Mouse (Mus musculus) mouse embryonic stem cell (cell line): Measurements from ENCODE around the gene Lpin2.

Experiments used
- in situ Hi-C, 2 experiments: fragments of 300-500 bp; cut with MboI; formaldehyde crosslinking; loops; 1 replicate in 1 of 2; 3 replicates in 1 of 2; pipeline ENCODE4 v1.14.3; 2019 to 2020; ENCODE audit warnings: low sequenced_read_pairs in 2 of 2, low pct_unique_long_range_greater_than_20kb in 1 of 2, mixed read lengths in 1 of 2; ENCODE audit not compliant: unreplicated experiment in 1 of 2

Gene Lpin2

DNA sequence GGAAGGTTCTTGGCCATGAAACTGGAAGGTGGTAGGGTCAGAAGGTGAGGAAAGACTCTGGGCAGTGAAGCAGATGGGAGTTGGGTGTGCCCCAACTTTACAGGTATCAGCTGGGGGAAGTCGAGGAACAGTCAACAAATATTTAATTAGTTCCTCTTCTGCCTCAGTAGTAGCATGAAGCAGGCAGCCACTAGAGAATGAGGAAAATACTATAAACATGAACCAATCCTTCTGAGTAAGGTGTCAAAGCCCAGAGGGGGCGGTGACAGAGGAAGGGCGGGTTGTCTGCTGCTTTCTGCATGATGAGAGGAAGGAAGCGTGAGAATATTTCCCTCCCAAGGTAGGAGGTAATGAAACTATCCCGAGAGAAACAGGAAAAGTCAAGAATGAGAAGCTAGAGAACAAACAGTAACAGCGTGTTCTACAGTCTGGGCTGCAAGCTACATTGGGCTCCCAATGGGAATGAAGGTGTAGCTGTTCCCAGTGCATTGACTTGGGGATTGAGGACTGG lies at the start of gene Lpin2:
Gene Lpin2, plus strand, starts transcription at position 350 of the 511 bp plus-strand sequence.
- in situ Hi-C loops = no loop called here

DNA sequence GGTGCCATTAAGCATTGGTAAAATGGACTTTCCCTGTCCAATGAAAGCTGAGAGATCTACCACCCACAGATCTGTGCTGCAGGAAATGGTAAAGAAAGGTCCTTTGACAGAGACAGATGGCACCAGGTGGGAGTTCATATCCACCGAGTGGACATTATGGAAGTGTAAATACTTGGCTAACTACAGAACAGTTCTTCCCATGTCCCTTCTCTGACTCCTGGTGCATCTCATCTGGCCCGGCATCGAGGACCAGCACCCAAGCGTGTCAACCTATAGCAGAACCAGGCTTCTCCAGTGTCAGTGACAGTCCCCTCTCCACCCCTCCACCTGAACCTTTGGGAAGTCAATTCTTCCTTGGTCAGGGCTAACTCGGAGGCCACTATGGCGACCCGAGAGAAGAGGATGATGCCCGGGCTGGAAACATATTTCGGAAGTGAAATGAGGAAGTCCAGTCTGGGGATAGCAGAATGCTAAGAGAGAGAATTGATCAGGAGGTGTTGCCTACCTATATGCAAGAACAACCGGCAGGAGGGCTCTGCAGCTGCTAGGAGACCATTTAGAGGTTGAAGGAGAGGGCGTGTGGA lies 49.4 kb upstream of the Lpin2 start:
- in situ Hi-C loops = no loop called here

DNA sequence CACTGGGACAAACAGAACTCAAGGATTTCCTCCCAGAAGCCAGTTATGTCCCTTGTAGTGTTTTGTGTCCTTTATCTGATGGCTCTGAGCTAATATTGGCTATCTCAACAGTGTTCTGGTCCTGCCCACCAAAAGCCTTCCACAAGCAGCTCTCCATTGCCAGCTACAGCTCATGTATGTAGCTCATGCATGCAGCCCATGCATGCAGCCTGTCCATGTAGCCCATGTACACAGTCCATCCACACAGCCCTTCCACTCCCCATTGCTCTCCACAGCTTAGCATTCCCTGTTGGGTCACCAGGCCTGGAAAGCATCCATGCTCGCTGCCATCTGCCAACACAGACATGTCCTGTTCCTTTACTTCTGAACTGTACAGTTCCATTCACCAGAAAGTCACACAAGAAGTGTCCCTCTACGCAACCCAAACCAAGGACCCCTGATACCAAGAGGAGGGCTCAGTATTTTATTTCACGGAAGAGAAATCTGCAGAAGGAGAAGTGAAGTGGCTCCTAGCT lies 47.9 kb upstream of the Lpin2 start:
- in situ Hi-C loops = no loop called here

DNA sequence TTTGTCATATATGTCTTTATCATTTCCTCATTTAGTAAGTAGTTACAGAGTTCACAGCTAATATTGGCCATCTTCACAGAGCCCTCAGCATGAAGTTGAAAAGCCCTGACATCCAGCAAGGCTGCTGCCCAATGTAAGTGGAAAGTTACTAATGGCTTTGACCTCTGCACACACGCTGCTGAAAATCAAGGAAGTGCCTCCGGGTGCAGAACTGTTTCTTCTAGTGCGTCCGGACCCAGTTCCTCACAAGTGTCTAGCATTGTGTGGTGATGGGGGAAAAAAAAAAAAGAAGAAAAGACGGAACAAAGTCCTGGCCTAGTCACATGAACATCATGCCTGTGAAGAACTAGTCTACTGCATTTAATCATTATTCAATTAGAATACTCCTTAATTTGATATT lies 47.3 kb upstream of the Lpin2 start:
- in situ Hi-C loops = no loop called here

DNA sequence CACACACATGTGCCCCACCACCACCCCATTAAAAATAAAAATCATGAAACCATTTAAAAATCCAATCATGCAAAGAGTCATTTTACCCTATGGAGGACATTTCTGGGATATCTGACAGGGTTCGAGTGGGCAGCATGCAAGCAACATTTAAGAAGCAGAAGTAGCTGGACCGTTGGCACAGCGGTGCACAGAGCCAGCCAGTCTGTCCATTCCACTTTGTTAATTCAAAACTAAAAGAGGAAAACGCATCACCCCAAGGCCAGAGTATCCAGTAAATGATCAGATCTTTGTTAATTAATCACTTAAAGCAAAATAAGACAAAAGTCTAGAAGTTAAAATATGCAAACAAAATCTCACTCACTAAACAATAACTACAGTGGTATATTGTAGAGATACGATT lies 46.5 kb upstream of the Lpin2 start:
- in situ Hi-C loops = no loop called here

DNA sequence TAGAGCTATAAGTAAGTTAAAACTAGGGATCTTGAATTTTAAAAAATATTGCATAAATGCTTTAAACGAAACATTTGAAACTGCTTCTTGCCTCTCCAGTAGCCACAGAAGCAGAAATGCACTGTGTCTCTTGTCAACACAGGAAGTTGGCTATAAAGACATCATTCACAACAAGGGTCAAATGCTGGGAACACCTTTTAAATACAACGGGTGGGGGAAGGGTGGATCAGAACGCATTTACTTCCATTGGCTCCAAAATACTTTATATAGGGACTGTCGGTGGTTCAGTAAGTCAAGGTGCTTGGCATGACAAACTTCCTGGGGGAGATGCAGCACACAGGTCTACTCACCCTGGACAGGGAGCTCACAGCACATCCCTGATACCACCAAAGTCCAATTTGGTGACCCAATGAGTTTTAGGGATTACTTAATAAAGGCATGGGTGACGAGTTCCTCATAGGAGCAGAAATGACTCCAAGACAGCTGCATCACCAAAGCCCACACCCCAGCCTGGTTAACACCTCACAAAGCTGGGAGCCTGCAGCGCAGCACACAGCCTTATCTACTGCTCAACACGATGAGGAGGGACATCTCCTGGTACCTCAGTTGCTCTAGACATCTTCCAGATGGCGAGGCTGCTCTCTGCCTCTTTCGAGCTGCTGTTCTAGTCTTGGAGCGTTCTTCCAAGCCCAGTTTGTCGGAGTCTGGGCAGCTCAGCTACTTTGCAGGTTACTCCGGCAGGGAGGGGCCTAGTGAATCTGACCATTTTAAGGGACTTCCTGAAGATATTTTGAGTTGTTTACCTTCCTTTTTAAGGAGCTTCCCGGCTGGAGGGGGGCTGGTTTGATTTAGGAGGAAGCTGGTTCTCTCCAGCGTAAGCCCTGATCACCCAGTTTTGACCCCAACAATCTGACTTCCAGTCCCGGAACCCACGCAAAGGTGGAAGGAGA lies 45.7 kb upstream of the Lpin2 start:
- in situ Hi-C loops = no loop called here

DNA sequence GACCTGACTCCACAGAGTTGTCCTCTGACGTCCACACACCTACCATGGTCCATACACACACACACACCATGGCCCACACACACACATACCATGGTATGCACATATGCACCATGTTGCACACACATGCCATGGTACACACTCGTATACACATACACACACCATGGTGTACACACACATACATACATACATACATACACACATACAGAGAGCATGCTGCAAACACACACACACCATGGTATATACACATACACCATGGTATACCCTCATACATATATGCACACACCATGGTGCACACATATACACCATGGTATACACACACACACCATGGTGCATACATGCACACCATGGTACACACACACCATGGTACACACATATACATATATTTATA lies 45.0 kb upstream of the Lpin2 start:
- in situ Hi-C loops = no loop called here

DNA sequence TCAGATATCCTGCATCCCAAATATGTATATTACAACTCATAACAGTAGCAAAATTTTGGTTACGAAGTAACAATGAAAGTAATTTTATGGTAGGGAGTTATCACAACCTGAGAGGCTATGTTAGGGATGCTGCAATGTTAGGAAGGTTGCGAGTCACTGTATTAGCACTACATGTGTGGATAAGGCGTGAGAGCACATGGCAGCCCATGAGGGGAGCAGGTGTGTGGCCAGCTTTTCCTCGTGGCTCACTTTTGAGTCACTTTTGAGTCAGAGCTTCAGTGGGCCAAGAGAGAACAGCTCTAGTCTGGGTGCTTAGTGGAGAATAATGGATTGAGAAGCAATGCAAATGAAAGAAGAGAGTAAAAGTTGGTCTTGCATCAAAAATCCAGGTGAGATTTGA lies 40.3 kb upstream of the Lpin2 start:
- in situ Hi-C loops = no loop called here

DNA sequence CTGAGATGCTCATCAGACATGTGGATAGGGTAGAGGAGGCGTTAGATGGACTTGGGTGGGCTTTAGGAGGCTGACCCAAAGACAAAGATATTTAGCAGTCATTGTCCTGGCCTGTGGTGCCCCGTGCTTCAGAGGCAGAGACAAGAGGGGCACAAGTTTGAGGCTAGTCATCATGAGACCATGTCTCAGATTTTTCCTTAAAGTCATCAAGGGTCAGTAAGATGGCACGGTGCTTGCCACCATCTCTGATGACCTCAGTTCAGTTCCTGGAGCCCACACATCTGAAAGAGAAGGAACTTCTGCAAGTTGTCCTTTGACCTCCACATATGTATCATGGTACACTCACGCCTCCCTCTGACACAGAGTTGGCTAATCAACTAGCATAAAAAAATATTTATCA lies 39.2 kb upstream of the Lpin2 start:
- in situ Hi-C loops = no loop called here

DNA sequence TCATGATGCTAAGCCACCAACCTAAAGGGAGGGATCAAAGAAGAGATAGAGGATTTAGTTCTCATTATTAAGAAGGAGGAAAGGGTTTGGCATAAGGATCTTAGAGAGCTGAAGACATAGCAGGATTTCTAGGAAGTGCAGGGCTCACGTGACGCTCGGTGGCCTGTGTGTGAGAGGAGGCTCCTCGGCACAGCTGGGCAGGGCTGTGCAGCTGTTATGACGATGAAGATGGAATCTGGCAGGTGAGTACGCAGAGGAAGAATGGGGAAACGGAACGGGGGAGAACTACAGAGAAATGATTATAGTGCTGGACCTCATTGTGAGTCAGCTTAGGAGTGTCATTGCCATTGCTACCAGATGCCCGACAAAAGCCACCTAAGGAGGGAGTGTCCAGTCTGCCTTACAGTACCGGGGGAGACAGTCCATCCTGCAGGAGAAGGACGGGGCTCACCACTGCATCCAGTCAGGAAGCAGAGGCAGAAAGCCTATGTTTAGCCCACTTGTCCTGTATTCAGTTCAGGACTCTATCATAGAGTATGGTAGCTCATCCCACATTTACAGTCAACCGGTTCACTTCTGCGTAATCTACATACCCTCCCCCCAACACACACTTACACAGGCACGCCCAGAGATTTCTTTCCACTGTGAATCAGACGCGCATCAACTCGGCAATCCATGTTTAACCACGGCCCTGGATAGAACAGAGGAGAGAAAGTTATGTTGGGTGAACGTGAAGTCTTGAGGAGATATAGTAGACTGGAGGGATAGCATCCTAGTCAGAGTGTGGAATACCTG lies 37.8 kb upstream of the Lpin2 start:
- in situ Hi-C loops = no loop called here

DNA sequence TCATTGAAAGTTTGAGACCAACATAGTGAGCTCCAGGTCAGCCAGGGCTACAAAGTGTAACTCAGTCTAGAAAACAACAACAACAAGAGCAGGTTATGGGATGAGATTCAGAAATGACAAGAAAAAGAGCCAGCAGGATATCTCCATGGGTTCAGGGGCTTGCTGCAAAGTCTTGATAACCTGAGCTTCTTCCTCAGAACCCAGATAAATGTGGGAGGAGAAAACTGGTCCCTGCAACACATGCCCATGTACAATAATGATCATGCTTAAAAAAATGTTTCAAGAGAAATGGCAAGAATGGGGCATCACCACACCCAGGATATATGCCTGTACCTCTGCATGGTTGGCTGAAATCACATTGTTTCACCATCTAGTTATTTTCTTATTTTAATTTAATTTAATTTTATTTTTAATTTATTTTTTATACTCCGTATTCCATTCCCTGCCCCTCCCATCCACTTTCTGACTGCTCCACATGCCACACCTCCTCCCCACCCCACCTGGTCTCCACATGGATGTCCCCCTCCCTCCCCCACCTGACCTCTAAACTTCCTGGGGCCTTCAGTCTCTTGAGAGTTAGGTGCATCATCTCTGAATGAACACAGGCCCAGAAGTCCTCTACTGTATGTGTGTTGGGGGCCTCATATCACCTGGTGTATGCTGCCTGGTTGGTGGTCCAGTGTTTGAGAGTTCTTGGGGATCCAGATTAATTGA lies 37.0 kb upstream of the Lpin2 start:
- in situ Hi-C loops = no loop called here

DNA sequence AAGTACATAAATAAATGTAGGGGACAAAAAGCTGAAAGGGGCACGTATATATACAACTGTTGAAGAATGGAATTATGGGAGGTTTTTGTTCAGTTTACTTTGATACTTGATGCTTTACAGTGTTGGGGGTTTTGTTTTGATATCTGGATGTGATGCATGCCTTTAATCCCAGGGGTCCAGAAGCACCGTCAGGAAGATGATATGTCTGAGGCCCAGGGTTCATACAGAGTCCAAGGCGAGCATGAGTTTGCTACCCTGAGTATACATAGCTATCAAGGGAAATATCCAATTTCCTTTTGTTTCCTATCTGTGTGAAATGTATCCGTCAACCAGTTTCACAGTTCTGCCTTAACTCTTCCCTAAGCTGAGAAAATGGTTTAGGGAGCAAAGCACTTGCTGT lies 29.0 kb upstream of the Lpin2 start:
- in situ Hi-C loops = no loop called here

DNA sequence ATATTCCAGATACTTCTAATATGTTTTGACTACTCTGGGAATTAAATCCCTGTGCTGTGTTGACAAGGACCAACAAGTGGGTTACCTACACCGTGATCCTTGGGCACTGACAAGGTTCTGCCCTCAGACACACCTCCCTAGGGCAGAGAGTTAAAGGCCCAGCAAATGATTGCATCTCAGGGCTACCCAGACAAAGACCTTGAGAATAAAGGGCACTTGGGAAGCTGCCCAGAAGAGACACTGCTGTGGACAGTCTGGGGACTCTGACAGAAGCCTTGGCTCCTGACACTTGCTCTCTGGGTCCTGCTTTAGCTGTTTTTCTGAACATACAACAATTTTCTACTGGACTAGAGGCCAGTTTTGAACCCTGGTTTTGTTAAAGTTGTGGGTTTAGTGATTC lies 27.1 kb upstream of the Lpin2 start:
- in situ Hi-C loops = no loop called here

DNA sequence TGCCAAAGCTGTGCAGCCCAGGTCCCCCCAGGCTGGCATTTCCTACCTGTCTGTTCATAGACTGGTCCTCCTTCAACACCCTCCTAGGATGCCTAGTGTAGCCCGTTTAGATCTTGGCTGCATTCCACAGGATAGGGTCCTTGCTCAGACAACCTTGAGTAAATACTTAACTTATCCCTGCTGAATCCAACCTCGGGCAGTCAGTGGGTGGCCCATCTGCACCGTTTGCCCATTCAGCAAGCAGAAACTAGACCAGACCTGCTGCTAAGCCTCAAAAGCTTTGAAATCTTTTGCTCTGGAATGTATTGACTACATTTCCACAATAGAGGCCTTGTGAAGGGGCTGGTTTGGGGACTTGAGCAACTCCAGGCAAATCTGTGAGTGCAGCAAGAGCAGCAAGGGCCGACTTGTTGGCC lies 23.2 kb upstream of the Lpin2 start:
- in situ Hi-C loops = no loop called here

DNA sequence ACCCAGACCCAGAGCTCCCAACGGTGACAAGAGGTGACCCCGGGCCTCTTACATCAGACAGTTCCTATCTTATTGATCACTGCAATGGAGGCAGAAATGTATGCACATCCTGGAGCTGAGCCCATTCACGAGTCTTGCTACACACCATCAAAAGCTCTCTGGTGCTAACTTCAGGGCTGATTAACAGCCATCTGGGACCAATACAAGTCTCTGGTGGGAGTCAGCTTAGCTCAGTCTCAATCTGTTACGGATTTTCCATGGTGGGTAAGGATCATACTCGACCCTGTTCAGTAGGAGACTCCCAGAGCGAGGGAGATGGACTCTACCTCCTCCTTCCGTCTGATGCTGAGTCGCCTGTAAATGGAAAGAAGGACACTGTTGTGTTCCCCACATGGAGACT lies 22.6 kb upstream of the Lpin2 start:
- in situ Hi-C loops = no loop called here

DNA sequence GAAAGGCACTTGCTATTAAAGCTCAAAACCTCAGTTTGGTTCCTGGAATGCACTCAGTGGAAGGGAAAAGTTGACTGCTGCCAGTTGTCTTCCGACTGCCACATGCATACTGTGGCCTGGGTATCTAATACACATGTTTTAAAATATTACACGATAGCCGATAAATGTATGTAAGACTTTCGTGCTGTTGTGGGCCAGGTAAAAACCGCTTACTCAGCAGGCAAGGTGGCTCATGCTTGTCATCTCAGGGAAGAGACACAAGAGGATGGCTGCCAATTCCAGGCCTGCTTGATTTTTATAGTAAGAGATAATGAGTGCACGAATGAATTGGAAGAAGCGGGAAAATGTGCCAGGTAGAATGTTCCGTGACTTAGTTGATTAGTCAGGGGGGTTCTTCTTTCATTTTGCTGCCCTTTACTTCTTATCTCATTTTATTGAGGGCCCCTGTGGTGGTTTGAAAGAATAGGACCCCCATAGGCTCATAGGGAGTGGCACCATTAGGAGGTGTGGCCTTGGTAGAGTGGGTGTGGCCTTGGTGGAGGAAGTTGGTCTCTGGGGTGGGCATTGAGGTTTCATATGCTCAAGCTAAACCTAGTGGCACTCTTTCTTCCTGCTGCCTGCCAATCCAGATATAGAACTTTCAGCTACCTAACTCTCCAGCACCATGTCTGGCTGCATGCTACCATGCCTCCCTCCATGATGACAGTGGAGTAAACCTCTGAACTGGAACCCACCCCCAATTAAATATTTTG lies 21.9 kb upstream of the Lpin2 start:
- in situ Hi-C loops = no loop called here

DNA sequence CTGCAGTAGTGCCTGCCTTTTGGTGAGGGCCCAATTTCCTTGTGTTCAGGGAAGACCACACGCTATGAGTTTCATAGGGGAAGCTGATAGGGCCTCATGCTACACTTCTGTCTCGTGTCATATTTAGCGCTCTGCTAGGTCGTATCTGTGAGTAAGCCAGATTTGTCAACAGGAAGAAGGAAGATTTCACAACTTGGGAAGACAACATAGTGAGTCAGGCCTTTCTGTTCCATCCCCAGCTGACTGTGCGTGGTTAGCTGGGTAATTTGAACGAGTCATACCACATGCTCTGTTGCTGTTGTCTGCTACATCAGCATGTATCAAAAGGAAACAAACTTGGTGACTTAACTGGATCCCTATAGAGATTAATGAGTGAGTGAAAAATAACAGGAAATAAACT lies 17.4 kb upstream of the Lpin2 start:
- in situ Hi-C loops = no loop called here
